Mouse (Mus musculus): ENCODE measurements at regions not wholly inside any gene's neighbourhood (a gene's known extent, or its start where the extent isn't known, plus 50 kb on each side); places are given as distances from the start of the nearest gene placed in this dataset.

DNA sequence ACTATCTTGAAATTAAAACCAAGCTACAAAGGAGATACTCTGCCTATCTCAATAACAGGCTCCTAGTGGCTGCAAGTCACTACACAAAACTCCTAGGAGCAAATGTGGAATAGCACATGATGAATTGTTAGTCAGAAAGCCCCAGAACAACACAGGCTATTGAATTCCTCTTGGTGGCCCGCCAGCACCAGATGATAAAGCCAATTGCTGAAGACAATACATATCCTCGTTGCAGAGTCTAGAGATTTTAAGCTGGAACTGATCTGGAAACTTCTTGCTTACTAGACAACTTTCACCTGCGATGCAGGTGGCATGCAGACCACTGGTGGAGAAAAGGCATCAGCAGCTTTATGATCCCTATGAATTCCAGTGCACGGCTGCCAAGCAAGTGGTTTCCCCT is 126.5 kb upstream of the Eya4 start:
- no peak for DNase-seq (ENCODE audit: low read depth)
- no peak for TF ChIP-seq CTCF (IDR thresholded peaks at IDR 0.05; ENCODE audit: borderline replicate concordance, extremely low read depth, insufficient read depth, insufficient read length)
- no peak for TF ChIP-seq POLR2A (IDR thresholded peaks at IDR 0.05; ENCODE audit: borderline replicate concordance, extremely low read depth, insufficient read depth, insufficient read length, poor library complexity, severe bottlenecking)

DNA sequence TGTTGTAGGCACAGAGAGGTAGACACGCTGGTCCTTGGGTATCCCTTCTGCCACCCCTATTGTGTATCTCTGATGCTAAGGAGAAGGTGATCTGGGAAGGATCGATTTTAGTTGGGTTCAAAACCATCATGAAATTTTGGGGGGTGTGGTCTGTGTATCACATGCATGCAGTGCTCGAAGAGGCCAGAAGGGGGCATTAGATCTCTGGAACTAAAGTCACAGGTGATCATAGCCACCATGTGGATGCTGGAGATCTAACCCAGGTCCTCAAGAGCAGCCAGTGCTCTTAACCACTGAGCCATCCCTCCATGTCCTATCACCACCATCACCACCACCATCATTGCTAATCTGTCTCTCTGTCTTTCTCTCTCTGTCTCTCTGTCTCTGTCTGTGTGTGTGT is 100.4 kb upstream of the Eya4 start:
- TF ChIP-seq CTCF (IDR thresholded peaks at IDR 0.05; ENCODE audit: borderline replicate concordance, extremely low read depth, insufficient read depth, insufficient read length) (0 out of 2 replicates have a peak, but pooled peaks have one; percentile 7), POLR2A (IDR thresholded peaks at IDR 0.05; ENCODE audit: borderline replicate concordance, extremely low read depth, insufficient read depth, insufficient read length, poor library complexity, severe bottlenecking) (no peak)

DNA sequence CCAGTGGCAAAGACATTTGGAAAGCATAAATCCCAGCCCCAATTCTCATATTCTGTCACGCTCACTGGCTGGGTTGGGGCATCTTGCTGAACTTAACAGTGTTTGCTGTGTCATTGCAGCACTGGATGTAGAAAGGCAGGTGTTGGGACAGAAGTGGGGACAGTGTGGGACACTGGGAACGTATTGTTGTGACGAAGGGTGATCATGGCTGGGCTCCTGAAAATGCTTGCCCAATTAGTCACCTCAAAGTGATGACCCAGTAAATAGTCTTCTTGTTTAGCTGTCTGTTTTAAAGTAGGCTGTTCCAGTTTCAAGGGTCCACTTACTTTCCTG is 100.0 kb upstream of the Eya4 start:
- no peak for TF ChIP-seq POLR2A (IDR thresholded peaks at IDR 0.05; ENCODE audit: borderline replicate concordance, extremely low read depth, insufficient read depth, insufficient read length, poor library complexity, severe bottlenecking)
- no peak for TF ChIP-seq CTCF (IDR thresholded peaks at IDR 0.05; ENCODE audit: borderline replicate concordance, extremely low read depth, insufficient read depth, insufficient read length)
- no peak for DNase-seq (ENCODE audit: low read depth)

More for the DNA sequence above, 100.4 kb upstream of the Eya4 start:
- no peak for DNase-seq (ENCODE audit: low read depth)

DNA sequence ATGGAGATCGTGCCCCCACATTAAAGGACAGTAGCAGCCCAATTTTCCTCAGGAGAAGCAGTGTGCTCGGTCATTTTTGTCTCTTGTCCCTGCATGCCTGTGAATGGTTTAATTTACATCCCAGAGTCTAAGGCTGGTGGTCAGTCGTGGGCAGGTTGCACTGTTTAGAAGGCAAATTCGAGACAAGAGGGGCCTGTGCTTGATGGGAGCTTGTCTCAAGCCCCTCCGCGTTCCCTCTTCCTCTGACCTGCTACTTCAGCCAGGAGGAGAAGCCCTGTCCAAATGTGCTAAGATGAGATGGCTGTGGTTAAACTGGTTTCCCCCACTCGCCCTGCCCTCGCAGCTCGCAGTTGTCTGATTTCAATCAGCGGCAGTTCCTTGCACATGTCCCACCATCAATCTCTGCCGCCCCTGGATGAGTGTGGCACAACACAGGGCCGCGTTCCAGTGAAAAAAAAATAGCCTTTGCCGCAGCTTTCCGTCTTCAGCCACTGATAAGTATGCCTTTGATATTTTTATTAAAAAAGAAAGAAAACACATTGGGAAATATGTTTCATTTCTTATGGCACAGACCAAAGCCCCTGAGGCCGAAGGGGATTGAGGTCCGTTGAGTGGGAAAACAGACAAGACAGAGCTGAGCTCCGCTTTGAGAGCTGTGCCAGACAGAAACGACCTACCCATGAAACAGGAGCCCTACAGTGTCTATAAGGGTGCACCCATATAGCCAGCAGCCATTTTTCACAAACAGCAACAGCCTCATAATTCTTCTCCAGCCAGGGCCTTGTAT is 99.5 kb upstream of the Eya4 start:
- TF ChIP-seq CTCF (IDR thresholded peaks at IDR 0.05; ENCODE audit: borderline replicate concordance, extremely low read depth, insufficient read depth, insufficient read length) (no peak), POLR2A (IDR thresholded peaks at IDR 0.05; ENCODE audit: borderline replicate concordance, extremely low read depth, insufficient read depth, insufficient read length, poor library complexity, severe bottlenecking) (no peak)
- DNase-seq (ENCODE audit: low read depth), result peak; percentile 12

DNA sequence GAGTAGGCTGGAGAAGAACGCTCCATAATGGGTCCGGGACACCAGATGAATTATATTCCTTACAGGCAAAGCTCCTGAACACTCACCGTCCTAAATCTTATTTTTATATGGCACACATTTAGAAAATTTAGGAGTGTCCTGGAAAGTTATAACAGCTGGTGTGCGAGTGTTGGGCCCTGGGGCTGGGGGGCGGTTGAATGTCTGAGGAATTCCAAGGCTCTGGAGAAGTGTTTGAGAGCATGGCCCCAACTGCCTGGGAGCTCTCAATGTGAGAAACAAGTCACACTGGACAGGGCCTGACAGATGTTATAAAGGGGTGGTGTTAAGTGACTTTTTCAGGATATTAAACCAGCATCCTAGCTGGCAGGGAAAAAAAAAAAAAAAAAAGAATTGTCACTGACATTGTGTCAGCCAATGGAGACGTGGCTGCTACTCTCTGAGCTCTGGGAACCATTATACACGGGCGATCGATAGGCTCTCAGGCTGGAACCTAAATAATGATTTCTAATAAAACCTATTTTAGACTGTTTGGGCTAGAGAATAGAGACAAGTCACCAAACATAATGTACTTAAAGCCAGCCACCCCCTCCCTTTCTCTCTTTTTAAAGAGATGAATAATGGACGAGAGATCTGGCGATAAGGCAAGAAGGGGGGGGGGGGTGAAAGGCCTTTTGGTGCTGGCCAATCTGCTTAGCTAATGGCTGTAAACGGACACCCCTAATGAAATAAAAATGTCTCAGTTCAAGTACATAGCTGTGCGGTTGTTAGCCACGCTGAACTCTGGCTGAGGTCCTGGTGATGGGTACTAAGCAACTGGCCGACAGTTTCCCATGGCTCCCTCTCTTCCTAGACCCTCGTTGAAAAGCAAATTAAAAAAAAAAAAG is 98.6 kb upstream of the Eya4 start:
- peak; percentile 53 for DNase-seq (ENCODE audit: low read depth)
- no peak for TF ChIP-seq CTCF (IDR thresholded peaks at IDR 0.05; ENCODE audit: borderline replicate concordance, extremely low read depth, insufficient read depth, insufficient read length)
- TF ChIP-seq POLR2A (IDR thresholded peaks at IDR 0.05; ENCODE audit: borderline replicate concordance, extremely low read depth, insufficient read depth, insufficient read length, poor library complexity, severe bottlenecking), result no peak

DNA sequence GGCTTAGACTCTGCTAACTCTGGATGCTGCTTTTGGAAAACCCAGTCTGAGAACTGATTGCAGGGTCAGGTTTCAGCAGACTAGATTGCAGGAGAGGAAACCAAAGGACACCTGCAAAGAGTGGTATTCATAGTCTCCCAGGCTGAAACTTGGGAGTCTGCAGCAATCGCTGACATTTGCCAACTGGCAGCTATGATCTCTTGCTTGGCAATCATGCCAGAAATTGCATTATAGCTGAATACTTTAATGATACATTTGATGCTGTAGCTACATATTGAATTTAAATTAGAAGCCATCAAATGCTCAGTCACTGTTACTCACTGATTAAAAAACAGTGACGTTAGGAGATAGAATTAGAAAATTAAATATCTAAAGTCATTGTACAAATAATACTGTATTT is 79.8 kb upstream of the Eya4 start:
- peak; percentile 50 for DNase-seq (ENCODE audit: low read depth)
- TF ChIP-seq CTCF (IDR thresholded peaks at IDR 0.05; ENCODE audit: borderline replicate concordance, extremely low read depth, insufficient read depth, insufficient read length) (no peak), POLR2A (IDR thresholded peaks at IDR 0.05; ENCODE audit: borderline replicate concordance, extremely low read depth, insufficient read depth, insufficient read length, poor library complexity, severe bottlenecking) (no peak)

DNA sequence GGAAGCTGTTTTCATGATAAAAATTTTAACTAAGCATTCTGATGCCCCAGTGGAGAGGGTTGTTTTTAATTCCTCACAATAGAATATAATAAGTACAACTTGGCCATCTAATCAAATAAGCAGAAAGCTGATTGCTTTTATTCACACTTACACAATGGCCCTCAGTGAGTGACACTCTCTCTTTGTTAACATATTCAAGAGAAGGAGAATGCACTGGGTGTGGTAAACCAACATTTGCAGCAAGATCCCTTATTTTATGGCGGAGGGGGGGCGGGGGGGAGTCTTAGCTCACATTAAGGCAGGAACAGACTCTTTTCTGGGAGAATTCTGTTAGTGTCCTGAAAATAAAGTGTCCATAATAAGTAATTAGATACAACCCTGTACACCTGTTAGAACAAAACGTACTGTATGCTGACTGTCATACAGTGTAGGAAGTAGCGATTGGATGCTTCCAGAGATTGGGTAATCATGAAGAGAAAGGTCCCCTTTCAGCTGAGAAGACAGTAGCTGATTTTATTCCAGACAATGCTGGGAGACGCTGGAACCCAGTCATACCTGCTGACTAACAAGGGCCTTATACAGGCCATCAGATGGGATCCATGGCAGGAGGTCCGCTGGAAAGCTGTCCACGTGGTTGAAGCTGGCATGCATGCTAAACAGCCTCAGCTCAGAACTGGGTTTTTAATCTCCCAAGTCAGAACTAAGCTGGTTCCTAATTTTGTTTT is 63.4 kb upstream of the Eya4 start:
- TF ChIP-seq CTCF (IDR thresholded peaks at IDR 0.05; ENCODE audit: borderline replicate concordance, extremely low read depth, insufficient read depth, insufficient read length) (no peak), POLR2A (IDR thresholded peaks at IDR 0.05; ENCODE audit: borderline replicate concordance, extremely low read depth, insufficient read depth, insufficient read length, poor library complexity, severe bottlenecking) (no peak)
- DNase-seq (ENCODE audit: low read depth), result peak; percentile 56

DNA sequence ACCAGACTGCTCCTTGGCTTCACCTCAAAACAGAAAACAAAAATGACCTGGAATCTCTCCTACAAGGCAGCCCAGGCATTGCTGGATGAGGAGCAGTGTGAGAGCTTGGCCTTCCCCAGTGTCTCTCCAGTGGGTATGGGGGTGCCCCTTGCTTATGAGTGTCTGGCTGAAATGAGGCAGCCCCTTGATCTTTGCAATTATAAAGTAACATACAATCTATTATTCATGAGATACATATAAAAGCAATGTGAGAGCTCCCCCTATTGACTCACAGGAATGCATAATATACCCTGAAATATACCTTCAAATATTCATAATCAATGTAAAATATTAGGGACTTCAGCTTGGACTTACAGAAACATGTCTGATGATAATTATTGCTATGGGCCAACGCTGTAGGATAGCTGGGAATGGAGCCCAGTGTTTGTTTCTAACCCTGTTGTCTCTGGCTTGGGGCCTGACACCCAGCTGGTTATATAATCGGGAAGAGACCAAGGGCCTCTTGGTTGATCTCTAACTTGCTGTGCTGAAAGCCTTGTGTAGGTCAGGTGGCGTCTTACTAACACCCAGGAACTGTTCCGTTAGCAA is 52.9 kb upstream of the Eya4 start:
- DNase-seq (ENCODE audit: low read depth), result peak; percentile 70
- TF ChIP-seq CTCF (IDR thresholded peaks at IDR 0.05; ENCODE audit: borderline replicate concordance, extremely low read depth, insufficient read depth, insufficient read length) (no peak), POLR2A (IDR thresholded peaks at IDR 0.05; ENCODE audit: borderline replicate concordance, extremely low read depth, insufficient read depth, insufficient read length, poor library complexity, severe bottlenecking) (no peak)

All from brain, embryonic 14.5 days (tissue).